Mouse (Mus musculus) Patski (cell line): ENCODE results near the gene Kdm1a. TPM values are rescaled to one million over a fixed set of nuclear protein-coding genes. Genes with fewer than 3 reads are reported as not detected.

Source experiments
- ATAC-seq: fragments of 100-300 bp; one replicate; pipeline ENCODE4 v1.8.0; 2021
- CTCF ChIA-PET: fragments of 350-600 bp; sonication (Branson Sonifier 250); formaldehyde crosslinking; loops from one replicate; lab custom pipeline; 2022; ENCODE audit warnings: inconsistent platforms; lab: Charles Lee
- POLR2A ChIA-PET: fragments of 350-600 bp; sonication (Branson Sonifier 250); formaldehyde crosslinking; loops from one replicate; lab custom pipeline; 2022; ENCODE audit warnings: antibody characterized with exemption, inconsistent platforms; lab: Charles Lee
- DNase-seq: peaks from one replicate; pipeline ENCODE4 v3.0.0-alpha.2; 2011; ENCODE audit warnings: low read depth, low spot score
- H3K27me3 ChIP-seq: fragments of 371-371 bp; one replicate; pipeline ENCODE4 v1.5.1; 2021
- CTCF ChIP-seq: fragments of 100-300 bp; IDR thresholded peaks from one replicate; pipeline ENCODE4 v1.5.1; 2021
- in situ Hi-C: fragments of 300-500 bp; cut with MboI; formaldehyde crosslinking; loops from 3 replicates; pipeline ENCODE4 v1.11.1; 2018; ENCODE audit warnings: low pct_unique_long_range_greater_than_20kb, mixed read lengths
- polyA plus RNA-seq: library from polyadenylated mRNA; unstranded; gene quantifications from one replicate; pipeline ENCODE4 v1.2.3, GENCODE M21; 2021

The Kdm1a gene
- polyA plus RNA-seq, 1 experiment from 2014 or later: 66.9 TPM

- in situ Hi-C loops: no loop called here
- no peak for TF ChIP-seq CTCF
- CTCF ChIA-PET: interaction anchor here (1.2 kb wide), 1 partner anchor 33 kb away, joined by 4 read pairs; no protein-coding TSS in a partner anchor
- no peaks in the 10 kb centered on the region for H3K27me3 ChIP-seq
- POLR2A ChIA-PET: interaction anchor here (0.9 kb wide), 1 partner anchor 35 kb away, joined by 3 read pairs; no protein-coding TSS in a partner anchor
- no peak for DNase-seq
- no peak for ATAC-seq
These were observed 96.9 kb downstream of the Kdm1a start for GRCm38 (mm10) chr4:136505426-136506215.

Other genes with a start within 250 kb of the Kdm1a start
- 0.05 TPM for gene Htr1d, start 179.2 kb downstream of the Kdm1a start, polyA plus RNA-seq
- gene 6030445D17Rik, start 140.5 kb downstream of the Kdm1a start, polyA plus RNA-seq: 0.28 TPM
- gene Luzp1, start 133.0 kb downstream of the Kdm1a start, polyA plus RNA-seq: 26.8 TPM
- gene Tex46, start 7.7 kb upstream of the Kdm1a start, polyA plus RNA-seq: not detected
- gene Lactbl1, start 19.9 kb upstream of the Kdm1a start, polyA plus RNA-seq: not detected
- 2.3 TPM for gene Ephb2, start 233.3 kb upstream of the Kdm1a start, polyA plus RNA-seq